Mouse (Mus musculus): Measurements from ENCODE around the gene Vmn1r172.
"Not testable (repeated sequence)": the region's sequence is repeated elsewhere in the genome, so short reads cannot be mapped to it uniquely, and the experiment has no call there.

Gene Vmn1r172

GRCm38 (mm10) chr7:23658016-23658415 lies at the start of gene Vmn1r172:
TSS of gene Vmn1r172 (plus strand) at chr7:23658316.
- no peak for DNase-seq (ENCODE audit: low spot score)

- no peak for DNase-seq (ENCODE audit: low spot score)
Observed at GRCm38 (mm10) chr7:23630422-23630821, 27.7 kb upstream of the Vmn1r172 start, which contains the start of gene Vmn1r171. TSS of gene Vmn1r171 (plus strand) at chr7:23630722.

DNA sequence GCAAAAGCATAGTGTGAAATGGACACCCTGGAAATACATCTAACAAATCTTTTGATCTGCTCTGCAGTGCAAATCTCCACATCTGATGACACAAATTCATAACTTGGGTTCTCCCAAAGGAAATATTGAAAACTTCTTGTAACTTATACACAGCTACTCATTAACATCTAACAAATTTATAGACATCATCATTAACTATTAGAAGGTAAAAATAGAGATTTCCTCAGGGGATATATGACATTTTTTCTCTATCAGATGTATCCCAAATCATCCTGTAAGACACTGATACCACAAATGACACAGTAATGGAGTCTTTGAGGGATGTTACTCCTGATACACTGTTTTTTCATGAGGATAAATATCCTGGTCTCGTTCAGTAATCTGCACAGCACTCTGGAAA lies 42.3 kb downstream of the Vmn1r172 start, which contains the start of gene Vmn1r173:
Gene Vmn1r173 (plus strand): TSS at position 301 of the 400 bp plus-strand sequence.
- not testable (repeated sequence) for DNase-seq (ENCODE audit: low spot score)
